Mouse (Mus musculus): ENCODE results near the gene Nmrk2. TPM values are rescaled to one million over a fixed set of nuclear protein-coding genes. Genes with fewer than 3 reads are reported as not detected.

Gene Nmrk2
- polyA plus RNA-seq, 1 experiment: 0.12 TPM

DNA sequence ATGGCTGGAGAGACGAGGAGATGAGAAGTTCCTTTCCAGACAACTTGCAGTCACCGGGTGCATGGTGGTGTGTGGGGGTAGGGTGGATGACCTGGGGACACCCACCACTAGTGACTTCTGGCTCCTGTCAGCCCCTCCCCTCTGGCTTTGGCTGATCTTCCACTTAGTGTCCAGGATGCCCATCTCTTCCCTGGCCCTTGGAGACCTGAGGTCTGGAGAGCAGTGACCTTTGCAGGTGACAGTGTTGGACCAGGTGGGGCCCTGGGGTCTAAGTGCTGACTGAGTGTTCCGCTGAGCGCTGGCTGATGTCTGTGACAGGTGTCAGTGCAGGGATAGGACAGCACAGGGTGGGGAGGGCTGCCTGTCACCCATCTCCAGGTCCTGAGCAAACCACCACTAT is 6.6 kb downstream of the Nmrk2 start:
- no peak for TF ChIP-seq CTCF (IDR thresholded peaks at IDR 0.05; ENCODE audit: borderline replicate concordance, control insufficient read depth, extremely low read depth, insufficient read depth, low read length, poor library complexity)
- TF ChIP-seq POLR2A (IDR thresholded peaks at IDR 0.05; ENCODE audit: control insufficient read depth, extremely low read depth, insufficient read depth, low read length, poor library complexity): no peak
- no peak overlapping the region for H3K4me3 ChIP-seq (ENCODE audit: control insufficient read depth, insufficient read depth, low read length)
- no peaks in the 10 kb centered on the region for H3K36me3 ChIP-seq (ENCODE audit: control insufficient read depth, insufficient read depth, low read length)
- no peaks in the 10 kb centered on the region for H3K27me3 ChIP-seq (ENCODE audit: control insufficient read depth, insufficient read depth, low read length)
- H3K27ac ChIP-seq (ENCODE audit: control insufficient read depth, insufficient read depth, low read length): no peak overlapping the region
- WGBS: 87% methylated on average over 4 of the region's 4 CpGs
- DNase-seq: no peak
- H3K4me1 ChIP-seq (replicated peaks; ENCODE audit: control insufficient read depth, insufficient read depth, low read length): peaks cover 31% of the 10 kb centered on the region

DNA sequence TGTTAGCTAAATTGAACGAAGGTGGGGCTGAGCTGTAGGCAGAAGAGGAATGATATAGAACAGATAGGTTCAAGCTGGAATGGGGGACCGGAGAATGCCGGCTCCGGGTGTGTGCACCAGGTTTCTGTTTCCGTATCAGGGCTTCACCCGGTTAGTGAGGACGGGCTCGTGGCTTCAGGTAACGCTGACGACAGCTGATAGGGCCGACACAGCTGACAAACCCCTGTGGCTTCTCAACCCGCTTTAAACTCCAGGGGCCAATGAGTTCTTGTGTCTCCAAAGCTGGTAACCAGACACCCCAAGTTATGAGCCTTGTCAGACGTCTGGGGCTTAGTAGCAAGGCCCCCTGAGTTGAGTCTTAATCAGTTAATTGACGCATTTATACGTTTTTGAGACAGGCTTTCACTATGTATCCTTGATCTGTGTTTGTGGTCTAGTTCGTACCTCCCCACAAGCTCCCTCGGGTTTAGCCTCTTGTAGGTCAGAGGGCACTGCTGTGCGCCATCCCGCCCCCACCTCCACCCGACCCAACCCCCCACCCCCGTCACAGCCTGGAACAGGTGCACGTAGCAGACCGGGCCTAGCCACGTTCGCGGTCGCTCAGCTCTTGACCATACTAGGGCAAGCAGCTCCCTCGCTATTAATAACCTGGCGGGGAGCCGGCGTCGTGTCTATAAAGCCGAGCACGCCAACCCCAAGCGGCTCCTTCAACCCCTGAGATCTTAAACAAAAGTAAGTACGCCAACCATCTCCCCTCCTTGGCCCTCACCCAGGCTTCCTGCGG is 7.7 kb downstream of the Nmrk2 start:
- Histone ChIP-seq H3K27ac (ENCODE audit: control insufficient read depth, insufficient read depth, low read length) (no peak overlapping the region), H3K27me3 (ENCODE audit: control insufficient read depth, insufficient read depth, low read length) (no peaks in the 10 kb centered on the region), H3K4me3 (ENCODE audit: control insufficient read depth, insufficient read depth, low read length) (no peak overlapping the region; the same call in 1 of the 2 replicates), H3K36me3 (ENCODE audit: control insufficient read depth, insufficient read depth, low read length) (no peaks in the 10 kb centered on the region), H3K4me1 (replicated peaks; ENCODE audit: control insufficient read depth, insufficient read depth, low read length) (peaks cover 31% of the 10 kb centered on the region)
- TF ChIP-seq CTCF (IDR thresholded peaks at IDR 0.05; ENCODE audit: borderline replicate concordance, control insufficient read depth, extremely low read depth, insufficient read depth, low read length, poor library complexity) (no peak), POLR2A (IDR thresholded peaks at IDR 0.05; ENCODE audit: control insufficient read depth, extremely low read depth, insufficient read depth, low read length, poor library complexity) (no peak)
- 4% methylated on average over 37 of the region's 37 CpGs for WGBS
- DNase-seq: no peak

DNA sequence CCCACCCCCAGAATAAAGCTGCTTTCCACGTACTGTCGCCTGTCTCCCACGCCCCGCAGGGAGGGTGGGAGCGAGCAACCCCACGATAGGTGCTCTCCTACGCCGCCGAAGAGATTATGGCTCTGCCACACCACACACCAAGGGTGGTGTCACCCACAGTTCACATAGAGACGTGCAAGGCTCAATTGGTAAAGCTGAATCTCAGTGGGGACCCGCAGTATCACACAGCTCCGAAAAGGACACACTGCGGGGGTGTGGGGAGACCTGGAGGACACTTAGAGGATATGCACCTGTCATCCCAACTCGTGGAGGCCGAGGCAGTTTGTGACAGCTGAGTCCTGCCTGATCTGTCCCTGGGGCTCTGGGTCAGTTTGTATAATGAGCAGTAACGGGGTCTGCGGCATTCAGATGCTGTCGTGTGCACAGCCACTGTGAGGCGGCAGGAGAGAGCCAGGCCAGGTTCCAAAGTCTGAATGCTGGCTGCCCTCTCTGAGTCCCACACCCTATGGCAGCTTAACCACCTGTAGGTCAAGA is 8.8 kb downstream of the Nmrk2 start:
- DNase-seq: no peak
- Histone ChIP-seq H3K4me3 (ENCODE audit: control insufficient read depth, insufficient read depth, low read length) (peak overlapping the region; percentile 38), H3K4me1 (replicated peaks; ENCODE audit: control insufficient read depth, insufficient read depth, low read length) (peaks cover 31% of the 10 kb centered on the region), H3K27me3 (ENCODE audit: control insufficient read depth, insufficient read depth, low read length) (no peaks in the 10 kb centered on the region), H3K36me3 (ENCODE audit: control insufficient read depth, insufficient read depth, low read length) (no peaks in the 10 kb centered on the region), H3K27ac (ENCODE audit: control insufficient read depth, insufficient read depth, low read length) (0 out of 2 replicates have a peak overlapping the region, but pooled peaks have one; percentile 2)
- WGBS: 4% methylated on average over 19 of the region's 19 CpGs
- TF ChIP-seq POLR2A (IDR thresholded peaks at IDR 0.05; ENCODE audit: control insufficient read depth, extremely low read depth, insufficient read depth, low read length, poor library complexity) (no peak), CTCF (IDR thresholded peaks at IDR 0.05; ENCODE audit: borderline replicate concordance, control insufficient read depth, extremely low read depth, insufficient read depth, low read length, poor library complexity) (no peak)

DNA sequence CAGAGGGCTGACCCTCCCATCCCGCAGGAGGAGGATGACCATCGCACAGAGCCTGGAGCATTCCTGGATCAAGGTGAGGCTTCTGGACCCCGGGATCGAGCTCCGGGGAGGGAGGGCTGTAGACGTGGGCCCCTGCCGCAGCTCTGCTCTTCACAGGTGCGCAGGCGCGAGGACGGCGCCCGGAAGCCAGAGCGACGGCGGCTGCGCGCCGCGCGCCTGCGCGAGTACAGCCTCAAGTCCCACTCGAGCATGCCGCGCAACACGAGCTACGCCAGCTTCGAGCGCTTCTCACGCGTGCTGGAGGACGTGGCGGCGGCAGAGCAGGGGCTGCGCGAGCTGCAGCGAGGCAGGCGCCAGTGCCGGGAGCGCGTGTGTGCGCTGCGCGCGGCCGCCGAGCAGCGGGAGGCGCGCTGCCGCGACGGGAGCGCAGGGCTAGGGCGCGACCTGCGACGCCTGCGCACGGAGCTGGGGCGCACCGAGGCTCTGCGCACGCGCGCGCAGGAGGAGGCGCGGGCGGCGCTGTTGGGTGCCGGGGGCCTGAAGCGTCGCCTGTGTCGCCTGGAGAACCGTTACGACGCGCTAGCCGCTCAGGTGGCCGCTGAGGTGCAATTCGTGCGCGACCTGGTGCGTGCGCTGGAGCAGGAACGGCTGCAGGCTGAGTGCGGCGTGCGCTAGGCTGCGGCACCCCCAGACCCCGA is 9.4 kb downstream of the Nmrk2 start:
- Histone ChIP-seq H3K4me1 (replicated peaks; ENCODE audit: control insufficient read depth, insufficient read depth, low read length) (peaks cover 31% of the 10 kb centered on the region), H3K4me3 (ENCODE audit: control insufficient read depth, insufficient read depth, low read length) (peak overlapping the region; percentile 54), H3K36me3 (ENCODE audit: control insufficient read depth, insufficient read depth, low read length) (no peaks in the 10 kb centered on the region), H3K27me3 (ENCODE audit: control insufficient read depth, insufficient read depth, low read length) (no peaks in the 10 kb centered on the region), H3K27ac (ENCODE audit: control insufficient read depth, insufficient read depth, low read length) (peak overlapping the region; percentile 39)
- WGBS: under 1% methylated on average over 93 of the region's 93 CpGs
- DNase-seq: peak; percentile 84
- peak; percentile 65 for TF ChIP-seq POLR2A (IDR thresholded peaks at IDR 0.05; ENCODE audit: control insufficient read depth, extremely low read depth, insufficient read depth, low read length, poor library complexity)
- no peak for TF ChIP-seq CTCF (IDR thresholded peaks at IDR 0.05; ENCODE audit: borderline replicate concordance, control insufficient read depth, extremely low read depth, insufficient read depth, low read length, poor library complexity)

DNA sequence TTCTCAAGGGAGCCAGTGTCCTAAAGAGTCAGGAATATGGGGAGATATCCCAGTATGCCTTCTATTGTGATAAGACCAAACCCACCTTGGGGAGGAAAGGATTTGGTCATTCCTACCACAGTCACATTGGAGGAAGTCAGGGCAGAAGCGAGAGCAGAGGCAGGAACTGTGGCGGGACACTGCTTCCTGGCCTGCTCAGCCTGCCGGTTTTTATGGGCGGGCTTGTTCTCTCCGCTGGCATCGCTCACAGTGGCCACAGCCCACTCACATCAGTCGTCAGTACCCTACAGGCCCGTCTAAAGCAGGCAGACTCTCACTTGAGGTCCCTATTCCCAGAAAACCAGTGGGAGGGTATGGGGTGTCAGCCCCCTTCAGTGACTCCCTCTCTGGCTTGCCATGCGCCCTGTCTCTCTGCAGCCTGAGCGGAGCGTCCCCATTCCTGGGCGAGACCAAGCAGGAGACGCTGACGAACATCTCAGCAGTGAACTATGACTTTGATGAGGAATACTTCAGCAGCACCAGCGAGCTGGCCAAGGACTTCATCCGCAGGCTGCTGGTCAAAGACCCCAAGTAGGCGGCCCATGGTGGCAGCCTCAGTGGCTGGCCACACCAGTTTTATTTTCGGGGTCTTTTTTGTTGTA is 10.4 kb downstream of the Nmrk2 start:
- no peak for DNase-seq
- H3K27me3 ChIP-seq (ENCODE audit: control insufficient read depth, insufficient read depth, low read length): no peaks in the 10 kb centered on the region
- peaks cover 31% of the 10 kb centered on the region for H3K4me1 ChIP-seq (replicated peaks; ENCODE audit: control insufficient read depth, insufficient read depth, low read length)
- no peaks in the 10 kb centered on the region for H3K36me3 ChIP-seq (ENCODE audit: control insufficient read depth, insufficient read depth, low read length)
- no peak overlapping the region for H3K27ac ChIP-seq (ENCODE audit: control insufficient read depth, insufficient read depth, low read length)
- WGBS: 72% methylated on average over 18 of the region's 18 CpGs
- H3K4me3 ChIP-seq (ENCODE audit: control insufficient read depth, insufficient read depth, low read length): no peak overlapping the region
- no peak for TF ChIP-seq CTCF (IDR thresholded peaks at IDR 0.05; ENCODE audit: borderline replicate concordance, control insufficient read depth, extremely low read depth, insufficient read depth, low read length, poor library complexity)
- no peak for TF ChIP-seq POLR2A (IDR thresholded peaks at IDR 0.05; ENCODE audit: control insufficient read depth, extremely low read depth, insufficient read depth, low read length, poor library complexity)

DNA sequence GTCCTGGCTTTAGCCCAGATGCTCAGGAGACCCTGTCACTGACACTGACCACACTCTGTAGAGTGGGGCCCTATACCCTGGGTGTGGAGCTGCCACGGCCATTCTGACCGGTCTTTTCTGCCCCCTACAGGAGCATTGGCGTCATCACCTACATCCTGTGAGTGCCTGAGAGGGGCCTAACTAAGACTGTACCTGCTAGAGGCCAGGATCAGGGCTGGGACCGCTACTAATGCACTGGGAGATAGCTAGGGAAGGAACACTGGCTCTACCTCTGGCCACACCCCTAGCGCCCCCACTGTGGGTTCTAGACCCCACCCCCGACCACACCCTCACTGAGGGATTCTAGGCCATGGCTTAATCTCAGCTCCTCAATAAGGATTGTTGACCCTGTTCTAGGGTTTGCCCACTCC is 10.9 kb downstream of the Nmrk2 start:
- TF ChIP-seq CTCF (IDR thresholded peaks at IDR 0.05; ENCODE audit: borderline replicate concordance, control insufficient read depth, extremely low read depth, insufficient read depth, low read length, poor library complexity): no peak
- TF ChIP-seq POLR2A (IDR thresholded peaks at IDR 0.05; ENCODE audit: control insufficient read depth, extremely low read depth, insufficient read depth, low read length, poor library complexity): no peak
- Histone ChIP-seq H3K4me1 (replicated peaks; ENCODE audit: control insufficient read depth, insufficient read depth, low read length) (peaks cover 31% of the 10 kb centered on the region), H3K27me3 (ENCODE audit: control insufficient read depth, insufficient read depth, low read length) (no peaks in the 10 kb centered on the region), H3K36me3 (ENCODE audit: control insufficient read depth, insufficient read depth, low read length) (no peaks in the 10 kb centered on the region), H3K27ac (ENCODE audit: control insufficient read depth, insufficient read depth, low read length) (no peak overlapping the region), H3K4me3 (ENCODE audit: control insufficient read depth, insufficient read depth, low read length) (no peak overlapping the region)
- no peak for DNase-seq
- 73% methylated on average over 6 of the region's 6 CpGs for WGBS

Data from thymus, adult 2 months (tissue).